Mouse (Mus musculus): ENCODE measurements at regions not wholly inside any gene's neighbourhood (a gene's known extent, or its start where the extent isn't known, plus 50 kb on each side); places are given as distances from the start of the nearest gene placed in this dataset.

- in situ Hi-C loops (cut with MboI; ENCODE audit: low sequenced_read_pairs in 2 of 2, unreplicated experiment in 2 of 2), result no loop called here
- TF ChIP-seq HCFC1 (IDR thresholded peaks at IDR 0.05; ENCODE audit: borderline replicate concordance, insufficient read depth, low read length) (no peak), MAFK (IDR thresholded peaks at IDR 0.05; ENCODE audit: insufficient read depth, low read depth, low read length) (no peak), ZNF384 (IDR thresholded peaks at IDR 0.05; ENCODE audit: low read depth, low read length) (no peak), ZC3H11A (IDR thresholded peaks at IDR 0.05; ENCODE audit: borderline replicate concordance, low read depth, low read length) (no peak), CHD2 (IDR thresholded peaks at IDR 0.05; ENCODE audit: low read depth, low read length) (no peak)
- Histone ChIP-seq H3K9me3 (ENCODE audit: control insufficient read depth, insufficient read depth, low read depth, low read length) (no peaks in the 10 kb centered on the region), H3K4me3 (ENCODE audit: insufficient read depth in 1 of 2, low read depth in 1 of 2, low read length in 2 of 2, poor library complexity in 1 of 2, severe bottlenecking in 1 of 2) (no peak overlapping the region), H3K27ac (ENCODE audit: insufficient read depth, low read depth, low read length, poor library complexity, severe bottlenecking) (no peak overlapping the region), H3K36me3 (ENCODE audit: control insufficient read depth, insufficient read depth, low read length, poor library complexity, severe bottlenecking) (no peaks in the 10 kb centered on the region), H3K9ac (ENCODE audit: insufficient read depth, low read depth, low read length, poor library complexity, severe bottlenecking) (no peak overlapping the region), H3K4me1 (ENCODE audit: control insufficient read depth in 2 of 2, insufficient read depth in 2 of 2, low read length in 2 of 2, poor library complexity in 1 of 2) (no peaks in the 10 kb centered on the region)
- DNase-seq (ENCODE audit: low read depth, low spot score), result no peak
Observed at GRCm38 (mm10) chr8:127860891-127861290, 497.5 kb upstream of the Nrp1 start.

GRCm38 (mm10) chr8:127884641-127885040, 473.8 kb upstream of the Nrp1 start:
- H3K27ac ChIP-seq (ENCODE audit: insufficient read depth, low read depth, low read length, poor library complexity, severe bottlenecking), result peak overlapping the region; percentile 76
- DNase-seq (ENCODE audit: low read depth, low spot score), result peak; percentile 28
- TF ChIP-seq MAFK (IDR thresholded peaks at IDR 0.05; ENCODE audit: insufficient read depth, low read depth, low read length) (no peak), ZC3H11A (IDR thresholded peaks at IDR 0.05; ENCODE audit: borderline replicate concordance, low read depth, low read length) (no peak), ZNF384 (IDR thresholded peaks at IDR 0.05; ENCODE audit: low read depth, low read length) (no peak), HCFC1 (IDR thresholded peaks at IDR 0.05; ENCODE audit: borderline replicate concordance, insufficient read depth, low read length) (no peak), CHD2 (IDR thresholded peaks at IDR 0.05; ENCODE audit: low read depth, low read length) (no peak)
- H3K36me3 ChIP-seq (ENCODE audit: control insufficient read depth, insufficient read depth, low read length, poor library complexity, severe bottlenecking), result peaks cover 2% of the 10 kb centered on the region; the same call in 1 of the 2 replicates
- in situ Hi-C loops (cut with MboI; ENCODE audit: low sequenced_read_pairs in 2 of 2, unreplicated experiment in 2 of 2), result no loop called here
- 0 out of 2 replicates have a peak, but pooled peaks cover 1% of the 10 kb centered on the region for H3K9me3 ChIP-seq (ENCODE audit: control insufficient read depth, insufficient read depth, low read depth, low read length)
- H3K4me3 ChIP-seq (ENCODE audit: insufficient read depth in 1 of 2, low read depth in 1 of 2, low read length in 2 of 2, poor library complexity in 1 of 2, severe bottlenecking in 1 of 2), result no peak overlapping the region
- no peaks in the 10 kb centered on the region for H3K4me1 ChIP-seq (ENCODE audit: control insufficient read depth in 2 of 2, insufficient read depth in 2 of 2, low read length in 2 of 2, poor library complexity in 1 of 2)
- H3K9ac ChIP-seq (ENCODE audit: insufficient read depth, low read depth, low read length, poor library complexity, severe bottlenecking), result no peak overlapping the region

GRCm38 (mm10) chr8:127885211-127885610, 473.2 kb upstream of the Nrp1 start:
- TF ChIP-seq ZNF384 (IDR thresholded peaks at IDR 0.05; ENCODE audit: low read depth, low read length) (peak; percentile 92), ZC3H11A (IDR thresholded peaks at IDR 0.05; ENCODE audit: borderline replicate concordance, low read depth, low read length) (no peak), HCFC1 (IDR thresholded peaks at IDR 0.05; ENCODE audit: borderline replicate concordance, insufficient read depth, low read length) (no peak), MAFK (IDR thresholded peaks at IDR 0.05; ENCODE audit: insufficient read depth, low read depth, low read length) (no peak), CHD2 (IDR thresholded peaks at IDR 0.05; ENCODE audit: low read depth, low read length) (no peak)
- Histone ChIP-seq H3K27ac (ENCODE audit: insufficient read depth, low read depth, low read length, poor library complexity, severe bottlenecking) (peak overlapping the region; percentile 76; the same call in 1 of the 2 replicates), H3K4me1 (ENCODE audit: control insufficient read depth in 2 of 2, insufficient read depth in 2 of 2, low read length in 2 of 2, poor library complexity in 1 of 2) (no peaks in the 10 kb centered on the region), H3K4me3 (ENCODE audit: insufficient read depth in 1 of 2, low read depth in 1 of 2, low read length in 2 of 2, poor library complexity in 1 of 2, severe bottlenecking in 1 of 2) (no peak overlapping the region), H3K9me3 (ENCODE audit: control insufficient read depth, insufficient read depth, low read depth, low read length) (0 out of 2 replicates have a peak, but pooled peaks cover 1% of the 10 kb centered on the region), H3K9ac (ENCODE audit: insufficient read depth, low read depth, low read length, poor library complexity, severe bottlenecking) (no peak overlapping the region), H3K36me3 (ENCODE audit: control insufficient read depth, insufficient read depth, low read length, poor library complexity, severe bottlenecking) (peaks cover 2% of the 10 kb centered on the region; the same call in 1 of the 2 replicates)
- no peak for DNase-seq (ENCODE audit: low read depth, low spot score)
- in situ Hi-C loops (cut with MboI; ENCODE audit: low sequenced_read_pairs in 2 of 2, unreplicated experiment in 2 of 2), result no loop called here

- 0 out of 2 replicates have a peak, but pooled peaks cover 1% of the 10 kb centered on the region for H3K9me3 ChIP-seq (ENCODE audit: control insufficient read depth, insufficient read depth, low read depth, low read length)
- H3K4me3 ChIP-seq (ENCODE audit: insufficient read depth in 1 of 2, low read depth in 1 of 2, low read length in 2 of 2, poor library complexity in 1 of 2, severe bottlenecking in 1 of 2), result no peak overlapping the region
- H3K4me1 ChIP-seq (ENCODE audit: control insufficient read depth in 2 of 2, insufficient read depth in 2 of 2, low read length in 2 of 2, poor library complexity in 1 of 2), result no peaks in the 10 kb centered on the region
- no peak for TF ChIP-seq CHD2 (IDR thresholded peaks at IDR 0.05; ENCODE audit: low read depth, low read length)
- no peak for TF ChIP-seq MAFK (IDR thresholded peaks at IDR 0.05; ENCODE audit: insufficient read depth, low read depth, low read length)
- TF ChIP-seq ZC3H11A (IDR thresholded peaks at IDR 0.05; ENCODE audit: borderline replicate concordance, low read depth, low read length), result no peak
- TF ChIP-seq HCFC1 (IDR thresholded peaks at IDR 0.05; ENCODE audit: borderline replicate concordance, insufficient read depth, low read length), result no peak
- no peak for TF ChIP-seq ZNF384 (IDR thresholded peaks at IDR 0.05; ENCODE audit: low read depth, low read length)
- H3K27ac ChIP-seq (ENCODE audit: insufficient read depth, low read depth, low read length, poor library complexity, severe bottlenecking), result no peak overlapping the region
- H3K36me3 ChIP-seq (ENCODE audit: control insufficient read depth, insufficient read depth, low read length, poor library complexity, severe bottlenecking), result peaks cover 2% of the 10 kb centered on the region; the same call in 1 of the 2 replicates
- no peak overlapping the region for H3K9ac ChIP-seq (ENCODE audit: insufficient read depth, low read depth, low read length, poor library complexity, severe bottlenecking)
- in situ Hi-C loops (cut with MboI; ENCODE audit: low sequenced_read_pairs in 2 of 2, unreplicated experiment in 2 of 2), result no loop called here
- DNase-seq (ENCODE audit: low read depth, low spot score), result no peak
Observed at GRCm38 (mm10) chr8:127885831-127886230, 472.6 kb upstream of the Nrp1 start.

Measured in ES-E14 (cell line).